Mouse (Mus musculus): ENCODE measurements around the gene Actl10. TPM values are rescaled to one million over a fixed set of nuclear protein-coding genes. Genes with fewer than 3 reads are reported as not detected.

The Actl10 gene
- polyA plus RNA-seq, 1 experiment from 2014 or later = 0.98 TPM

DNA sequence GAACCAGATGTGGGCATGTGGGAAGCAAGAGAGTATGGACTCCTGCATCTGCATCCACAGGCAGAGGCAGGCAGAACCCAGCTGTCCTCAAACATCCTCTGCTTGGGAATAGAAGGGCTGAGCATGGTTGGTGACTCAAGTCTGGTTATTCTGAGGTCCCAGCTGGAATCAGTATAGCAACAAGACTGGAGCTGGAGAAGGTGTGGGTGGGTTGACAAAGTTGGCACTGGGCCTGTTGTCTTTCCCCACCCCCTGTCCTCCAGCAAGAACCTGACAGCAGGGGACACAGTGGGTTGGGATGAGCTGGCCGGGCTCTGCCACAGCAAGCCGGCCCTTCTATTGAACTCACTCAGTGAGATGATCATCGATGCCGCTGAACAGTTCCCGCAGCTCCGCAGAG, 3.7 kb downstream of the Actl10 start:
- Histone ChIP-seq H3K4me1 (peaks cover 52% of the 10 kb centered on the region), H3K36me3 (peaks cover 22% of the 10 kb centered on the region), H3K27ac (replicated peaks) (no peak overlapping the region), H3K4me3 (no peak overlapping the region), H3K9me3 (replicated peaks) (no peaks in the 10 kb centered on the region), H3K27me3 (ENCODE audit: low read depth, poor library complexity, severe bottlenecking) (peaks cover 53% of the 10 kb centered on the region)
- 87% methylated on average over 6 of the region's 6 CpGs for WGBS
- DNase-seq (ENCODE audit: low spot score) = no peak

DNA sequence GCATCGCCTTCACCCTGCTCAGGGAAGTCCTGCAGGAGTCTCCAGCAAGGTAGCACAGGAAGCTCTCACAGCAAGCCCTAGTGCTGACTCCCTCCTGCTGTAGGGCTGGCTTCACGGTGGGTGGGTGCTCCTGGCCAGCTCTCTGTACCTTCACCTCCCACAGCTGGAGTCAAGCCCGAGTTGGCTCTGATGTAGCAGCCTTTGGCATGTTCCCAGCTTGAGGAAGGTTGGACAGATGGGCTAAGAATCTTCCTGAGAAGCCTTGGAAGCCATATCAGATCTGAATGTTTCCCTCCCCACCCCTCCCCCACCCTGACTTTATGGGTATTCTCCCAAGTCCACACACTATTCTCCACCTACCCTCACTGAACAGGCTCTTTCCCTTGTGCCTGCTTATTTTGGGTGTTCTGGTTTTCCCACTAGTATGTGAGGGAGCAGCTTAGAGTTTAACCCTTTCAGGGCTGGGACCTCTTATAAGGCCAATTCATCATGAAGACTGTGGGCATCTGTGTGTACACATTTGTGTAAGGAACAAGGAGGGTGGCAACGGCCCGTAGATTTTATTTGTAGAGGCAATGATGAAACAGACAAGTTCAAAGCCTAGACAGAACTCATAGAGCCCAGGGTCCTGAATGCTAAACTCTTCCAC, 5.7 kb downstream of the Actl10 start:
- no peak for DNase-seq (ENCODE audit: low spot score)
- H3K27ac ChIP-seq (replicated peaks) = peak overlapping the region; percentile 72
- peaks cover 42% of the 10 kb centered on the region for H3K36me3 ChIP-seq
- 57% methylated on average over 5 of the region's 5 CpGs for WGBS
- H3K4me3 ChIP-seq = no peak overlapping the region
- H3K27me3 ChIP-seq (ENCODE audit: low read depth, poor library complexity, severe bottlenecking) = peaks cover 32% of the 10 kb centered on the region
- H3K9me3 ChIP-seq (replicated peaks) = no peaks in the 10 kb centered on the region
- peaks cover 55% of the 10 kb centered on the region for H3K4me1 ChIP-seq

DNA sequence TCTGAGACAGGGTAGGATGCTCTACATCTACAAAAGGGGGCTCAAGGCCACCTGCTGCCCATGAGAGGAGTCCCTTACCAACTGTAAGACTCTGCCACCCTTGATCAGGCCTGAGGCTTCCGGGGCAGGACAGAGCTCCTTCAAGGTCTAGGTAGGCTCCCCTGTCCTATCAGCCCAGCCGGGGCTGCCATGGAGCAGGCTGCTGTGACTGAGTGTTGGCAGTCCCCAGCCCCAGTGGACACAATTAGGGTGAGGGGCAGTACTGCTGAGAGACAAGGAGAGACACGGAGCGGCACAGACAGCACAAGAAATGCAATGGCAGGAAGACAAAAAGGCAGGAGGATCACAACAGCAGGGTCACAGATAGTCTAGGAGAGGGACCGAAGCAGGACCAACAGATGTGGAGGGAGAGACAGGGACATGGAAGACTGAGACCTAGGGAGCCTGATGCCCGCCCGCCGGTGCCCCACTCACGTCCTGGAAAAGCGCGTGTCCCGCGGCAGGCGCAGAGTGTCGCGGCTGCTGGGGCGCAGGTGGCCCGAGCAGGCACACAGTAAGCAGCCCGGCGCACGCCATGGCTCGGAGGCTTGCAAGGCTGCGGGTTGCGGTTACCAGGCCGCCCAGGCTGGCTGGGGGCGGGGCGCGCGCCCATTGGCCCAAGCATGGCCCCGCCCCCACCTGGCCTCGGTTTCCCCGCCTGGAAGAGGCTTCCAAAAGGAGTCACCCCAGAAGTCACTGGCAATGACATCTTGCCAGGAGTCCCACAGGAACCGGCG, 6.9 kb downstream of the Actl10 start, which contains the start of gene Necab3:
TSS of gene Necab3 (minus strand) at position 627 of the 776 bp plus-strand sequence.
- peaks cover 54% of the 10 kb centered on the region for H3K36me3 ChIP-seq
- WGBS = 6% methylated on average over 34 of the region's 34 CpGs
- peak within 1 kb of the TSS; percentile 50 for H3K4me3 ChIP-seq
- H3K27me3 ChIP-seq (ENCODE audit: low read depth, poor library complexity, severe bottlenecking) = peaks cover 21% of the 10 kb centered on the region
- no peaks in the 10 kb centered on the region for H3K9me3 ChIP-seq (replicated peaks)
- H3K27ac ChIP-seq (replicated peaks) = peak within 1 kb of the TSS; percentile 79
- peak; percentile 63 for DNase-seq (ENCODE audit: low spot score)
- H3K4me1 ChIP-seq = peaks cover 49% of the 10 kb centered on the region

DNA sequence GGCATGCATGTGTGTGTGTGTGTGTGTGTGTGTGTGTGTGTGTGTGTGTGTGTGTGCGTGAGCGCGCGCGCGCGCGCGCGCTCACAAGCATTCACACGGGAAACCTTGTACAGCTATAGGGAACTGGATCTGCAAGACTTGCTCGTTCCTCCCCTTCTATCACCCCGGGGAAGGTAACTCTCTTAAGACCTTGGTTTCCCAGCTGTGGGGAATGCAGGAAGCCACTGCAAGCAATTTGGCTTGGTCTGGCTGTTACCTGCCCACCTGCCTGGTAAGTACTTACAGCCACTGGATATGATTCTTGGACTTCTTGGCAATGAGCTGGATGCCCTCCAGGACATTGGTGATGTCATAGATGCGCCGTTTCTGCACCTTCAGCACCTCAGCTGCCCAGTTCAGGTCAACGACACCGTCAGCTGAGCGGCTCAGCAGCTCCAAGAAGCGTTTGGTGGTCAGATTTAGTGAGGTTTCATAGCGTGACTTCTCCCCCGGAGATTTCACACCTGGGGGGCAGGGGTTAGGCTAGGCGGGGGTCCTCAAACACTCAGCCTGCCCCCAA, 12.1 kb downstream of the Actl10 start:
- H3K27ac ChIP-seq (replicated peaks) = 0 out of 2 replicates have a peak overlapping the region, but pooled peaks have one; percentile 30
- WGBS = 92% methylated on average over 22 of the region's 22 CpGs
- peaks cover 63% of the 10 kb centered on the region for H3K4me1 ChIP-seq
- H3K27me3 ChIP-seq (ENCODE audit: low read depth, poor library complexity, severe bottlenecking) = no peaks in the 10 kb centered on the region
- H3K4me3 ChIP-seq = no peak overlapping the region
- H3K36me3 ChIP-seq = peaks cover 79% of the 10 kb centered on the region
- no peak for DNase-seq (ENCODE audit: low spot score)
- H3K9me3 ChIP-seq (replicated peaks) = no peaks in the 10 kb centered on the region

DNA sequence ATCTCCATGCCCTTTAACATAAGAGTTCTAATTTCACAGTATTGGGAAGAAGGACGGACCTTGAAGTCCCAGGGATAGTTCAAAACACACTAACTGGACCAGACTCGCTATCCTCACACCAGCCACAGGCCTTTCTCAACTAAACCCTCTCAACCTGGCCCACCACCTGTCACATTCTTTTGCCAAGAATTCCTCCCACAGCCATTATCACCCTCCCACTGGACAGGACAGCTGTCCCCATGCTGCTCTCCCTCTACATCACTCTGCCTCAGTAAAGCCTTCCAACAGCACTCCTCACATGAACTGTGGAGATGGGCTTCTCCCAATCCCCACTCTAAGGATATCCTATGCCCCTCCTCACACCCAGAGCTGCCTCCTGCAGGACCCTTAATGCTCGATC, 14.0 kb downstream of the Actl10 start:
- H3K4me3 ChIP-seq = no peak overlapping the region
- no peaks in the 10 kb centered on the region for H3K9me3 ChIP-seq (replicated peaks)
- DNase-seq (ENCODE audit: low spot score) = no peak
- peaks cover 65% of the 10 kb centered on the region for H3K36me3 ChIP-seq
- 84% methylated on average over 3 of the region's 3 CpGs for WGBS
- H3K4me1 ChIP-seq = peaks cover 62% of the 10 kb centered on the region
- H3K27ac ChIP-seq (replicated peaks) = peak overlapping the region; percentile 52
- no peaks in the 10 kb centered on the region for H3K27me3 ChIP-seq (ENCODE audit: low read depth, poor library complexity, severe bottlenecking)

DNA sequence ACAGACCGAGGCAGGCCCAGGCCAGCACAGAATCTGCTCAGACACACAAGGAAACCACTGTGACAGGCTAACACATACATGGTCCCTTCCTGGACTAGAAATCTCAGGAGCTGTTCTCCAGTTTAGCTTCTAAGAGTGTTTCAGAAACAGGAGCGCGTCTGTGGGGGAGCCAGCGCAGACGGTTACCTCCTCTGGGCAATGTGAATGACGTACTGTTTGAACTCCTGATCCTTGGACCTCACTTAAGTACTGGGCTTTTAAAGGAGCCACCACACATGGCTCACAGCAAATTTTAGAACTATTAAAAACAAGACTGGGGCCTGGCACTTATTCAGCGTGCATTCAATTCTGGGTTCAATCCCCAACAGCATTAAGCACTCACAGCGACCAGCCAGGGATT, 15.1 kb downstream of the Actl10 start:
- H3K36me3 ChIP-seq = peaks cover 54% of the 10 kb centered on the region
- H3K9me3 ChIP-seq (replicated peaks) = no peaks in the 10 kb centered on the region
- WGBS = 73% methylated on average over 8 of the region's 8 CpGs
- no peaks in the 10 kb centered on the region for H3K27me3 ChIP-seq (ENCODE audit: low read depth, poor library complexity, severe bottlenecking)
- no peak for DNase-seq (ENCODE audit: low spot score)
- H3K4me1 ChIP-seq = peaks cover 63% of the 10 kb centered on the region
- peak overlapping the region; percentile 70; the same call in 1 of the 2 replicates for H3K27ac ChIP-seq (replicated peaks)
- H3K4me3 ChIP-seq = peak overlapping the region; percentile 31

DNA sequence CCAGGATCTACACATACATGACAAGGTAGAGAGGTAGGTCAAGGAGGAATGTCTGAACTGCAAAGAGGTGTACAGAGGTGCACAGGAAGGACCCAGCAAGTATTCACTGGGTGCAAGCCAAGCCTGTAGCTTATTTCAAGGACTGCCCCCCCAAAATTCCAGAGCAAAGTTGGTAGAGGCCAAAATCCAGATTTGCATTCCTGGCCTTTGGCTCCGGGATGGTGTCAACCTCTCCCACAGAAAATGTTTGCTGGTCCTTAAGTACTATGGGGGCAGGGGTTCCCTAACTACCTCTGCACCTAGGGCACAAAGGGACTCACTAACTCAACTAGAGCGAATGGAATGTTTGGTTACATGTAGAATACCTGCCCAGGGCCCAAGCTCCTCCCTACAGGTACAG, 16.2 kb downstream of the Actl10 start:
- DNase-seq (ENCODE audit: low spot score) = no peak
- Histone ChIP-seq H3K4me3 (peak overlapping the region; percentile 87), H3K36me3 (peaks cover 43% of the 10 kb centered on the region), H3K4me1 (peaks cover 63% of the 10 kb centered on the region), H3K27me3 (ENCODE audit: low read depth, poor library complexity, severe bottlenecking) (0 out of 2 replicates have a peak, but pooled peaks cover 7% of the 10 kb centered on the region), H3K27ac (replicated peaks) (peak overlapping the region; percentile 98), H3K9me3 (replicated peaks) (no peaks in the 10 kb centered on the region)
- WGBS = 77% methylated on average over 2 of the region's 2 CpGs

DNA sequence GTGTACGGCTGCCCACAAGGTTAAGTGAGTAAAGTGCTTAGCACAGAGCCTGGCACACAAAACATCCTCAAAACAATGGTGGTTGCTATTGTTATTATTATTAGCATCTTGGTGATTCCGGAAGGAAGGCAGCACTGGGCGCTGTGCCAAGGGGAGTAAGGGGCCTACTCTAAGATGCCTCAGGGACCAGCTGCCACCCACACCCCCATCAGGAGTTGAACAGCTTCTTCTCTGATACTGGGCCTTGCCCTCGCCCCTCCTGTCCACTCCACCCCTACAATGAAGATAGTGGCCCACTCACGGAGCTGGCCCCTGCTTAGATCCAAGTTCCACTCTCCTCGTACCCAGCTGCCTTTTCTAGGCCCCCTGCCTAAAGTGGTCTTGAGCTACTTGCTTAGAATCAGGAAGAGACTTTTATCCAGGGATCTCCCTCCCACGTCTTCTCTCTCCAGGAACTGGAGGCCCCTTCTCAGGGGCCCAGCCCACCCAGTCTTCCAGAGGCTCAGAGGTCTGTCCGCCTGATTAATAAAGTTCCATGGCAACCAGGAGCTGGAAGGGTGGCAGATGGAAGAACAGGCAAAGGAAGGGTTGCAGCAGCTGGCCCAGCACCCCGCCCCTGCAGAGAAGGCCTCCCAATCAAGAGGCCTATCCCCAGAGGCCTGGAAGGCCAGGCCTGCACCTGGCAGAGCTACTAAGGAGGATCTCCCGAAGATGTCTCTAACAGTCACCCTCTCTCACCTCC, 16.9 kb downstream of the Actl10 start:
- H3K4me3 ChIP-seq = peak overlapping the region; percentile 87
- H3K27me3 ChIP-seq (ENCODE audit: low read depth, poor library complexity, severe bottlenecking) = 0 out of 2 replicates have a peak, but pooled peaks cover 7% of the 10 kb centered on the region
- H3K4me1 ChIP-seq = peaks cover 63% of the 10 kb centered on the region
- peaks cover 36% of the 10 kb centered on the region for H3K36me3 ChIP-seq
- DNase-seq (ENCODE audit: low spot score) = peak; percentile 66
- peak overlapping the region; percentile 98 for H3K27ac ChIP-seq (replicated peaks)
- no peaks in the 10 kb centered on the region for H3K9me3 ChIP-seq (replicated peaks)
- WGBS = 14% methylated on average over 10 of the region's 10 CpGs

DNA sequence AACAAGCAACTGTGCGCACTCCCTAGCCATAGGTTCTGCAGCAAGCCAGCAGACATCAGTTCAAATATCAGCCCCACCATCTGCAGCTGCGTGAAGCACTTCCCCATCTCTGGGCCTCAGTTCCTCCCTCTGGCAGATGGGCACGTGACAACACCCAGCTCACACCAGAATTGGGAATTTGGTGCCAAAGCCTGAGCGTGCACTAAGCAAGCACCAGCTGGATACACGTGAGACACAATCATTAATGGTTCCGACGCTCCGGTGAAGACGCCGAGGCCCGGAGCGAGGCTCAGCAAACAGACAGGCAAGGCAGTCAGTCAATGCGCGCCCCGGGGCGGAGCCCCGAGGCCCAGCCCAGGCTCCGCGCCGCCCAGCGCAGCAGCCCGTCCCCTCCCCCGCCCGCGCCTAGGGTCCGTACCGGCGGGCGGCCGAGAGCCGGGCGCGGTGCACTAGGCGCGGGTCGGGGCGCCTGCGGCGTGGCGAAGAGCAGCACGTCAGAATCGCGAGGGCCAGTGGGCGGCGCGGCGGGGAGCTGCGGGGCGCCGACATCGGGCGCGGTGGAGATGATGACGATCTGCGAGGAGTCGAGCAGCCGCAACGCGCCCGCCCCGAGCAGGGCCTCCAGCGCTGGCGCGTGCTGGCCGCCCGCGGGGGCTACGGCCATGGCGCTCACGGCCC, 17.6 kb downstream of the Actl10 start:
- WGBS = under 1% methylated on average over 70 of the region's 70 CpGs
- Histone ChIP-seq H3K9me3 (replicated peaks) (no peaks in the 10 kb centered on the region), H3K4me1 (peaks cover 64% of the 10 kb centered on the region), H3K27me3 (ENCODE audit: low read depth, poor library complexity, severe bottlenecking) (0 out of 2 replicates have a peak, but pooled peaks cover 7% of the 10 kb centered on the region), H3K27ac (replicated peaks) (peak overlapping the region; percentile 98), H3K4me3 (peak overlapping the region; percentile 87), H3K36me3 (peaks cover 29% of the 10 kb centered on the region)
- peak; percentile 75 for DNase-seq (ENCODE audit: low spot score)

DNA sequence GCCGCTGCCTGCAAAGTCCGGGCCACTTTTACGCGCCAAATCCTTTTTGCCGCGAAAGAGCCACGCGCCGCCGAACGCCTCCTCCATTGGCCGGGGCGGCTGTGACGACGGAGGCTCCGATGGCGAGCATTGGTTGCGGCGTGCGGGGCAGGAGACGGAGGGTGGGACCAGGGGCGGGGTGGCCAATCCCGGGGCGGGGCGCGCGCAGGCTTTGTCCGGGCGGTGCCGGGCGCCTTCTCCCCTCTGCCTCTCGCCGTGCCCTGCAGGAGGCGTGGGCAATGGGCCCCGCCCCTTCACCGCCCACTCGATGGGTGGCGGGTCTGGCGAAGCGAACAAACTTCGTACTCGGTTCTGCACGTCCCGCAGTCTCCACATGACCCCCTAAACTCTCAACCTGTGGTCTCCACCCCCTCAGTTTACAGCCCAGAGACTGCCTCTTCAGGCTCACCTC, 18.3 kb downstream of the Actl10 start, which contains the start of gene E2f1:
TSS of gene E2f1 (minus strand) at position 57 of the 451 bp plus-strand sequence.
- peak within 1 kb of the TSS; percentile 87 for H3K4me3 ChIP-seq
- no peaks in the 10 kb centered on the region for H3K9me3 ChIP-seq (replicated peaks)
- peaks cover 22% of the 10 kb centered on the region for H3K36me3 ChIP-seq
- peaks cover 64% of the 10 kb centered on the region for H3K4me1 ChIP-seq
- H3K27ac ChIP-seq (replicated peaks) = peak within 1 kb of the TSS; percentile 98
- WGBS = under 1% methylated on average over 44 of the region's 44 CpGs
- DNase-seq (ENCODE audit: low spot score) = peak; percentile 99
- 0 out of 2 replicates have a peak, but pooled peaks cover 7% of the 10 kb centered on the region for H3K27me3 ChIP-seq (ENCODE audit: low read depth, poor library complexity, severe bottlenecking)

DNA sequence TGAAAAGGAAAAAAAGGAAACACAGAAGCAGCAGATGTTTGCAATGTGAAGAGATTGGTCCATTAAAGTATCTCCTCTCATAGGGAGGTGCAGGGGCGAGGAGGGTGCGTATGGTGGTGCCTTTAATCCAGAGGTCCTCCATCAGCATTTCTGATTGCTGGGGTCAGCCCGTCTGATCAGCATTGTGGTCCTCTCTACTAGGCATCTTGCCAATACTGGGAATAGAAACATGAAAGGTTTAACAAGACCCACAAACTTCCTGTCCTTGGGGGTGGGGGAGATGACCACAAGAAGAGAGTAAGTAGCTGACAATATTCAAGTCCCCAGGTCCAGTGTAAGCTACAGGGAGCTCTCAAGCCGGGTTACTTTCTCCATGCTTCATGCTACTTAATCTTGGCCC, 19.1 kb downstream of the Actl10 start:
- peak overlapping the region; percentile 87; the same call in 1 of the 2 replicates for H3K4me3 ChIP-seq
- DNase-seq (ENCODE audit: low spot score) = no peak
- H3K4me1 ChIP-seq = peaks cover 56% of the 10 kb centered on the region
- H3K36me3 ChIP-seq = peaks cover 14% of the 10 kb centered on the region; the same call in 1 of the 2 replicates
- 91% methylated on average over 4 of the region's 4 CpGs for WGBS
- no peaks in the 10 kb centered on the region for H3K9me3 ChIP-seq (replicated peaks)
- H3K27me3 ChIP-seq (ENCODE audit: low read depth, poor library complexity, severe bottlenecking) = 0 out of 2 replicates have a peak, but pooled peaks cover 7% of the 10 kb centered on the region
- peak overlapping the region; percentile 98 for H3K27ac ChIP-seq (replicated peaks)
